ENCODE assay signal across 16 mouse cellular contexts in the genomic region with DNA sequence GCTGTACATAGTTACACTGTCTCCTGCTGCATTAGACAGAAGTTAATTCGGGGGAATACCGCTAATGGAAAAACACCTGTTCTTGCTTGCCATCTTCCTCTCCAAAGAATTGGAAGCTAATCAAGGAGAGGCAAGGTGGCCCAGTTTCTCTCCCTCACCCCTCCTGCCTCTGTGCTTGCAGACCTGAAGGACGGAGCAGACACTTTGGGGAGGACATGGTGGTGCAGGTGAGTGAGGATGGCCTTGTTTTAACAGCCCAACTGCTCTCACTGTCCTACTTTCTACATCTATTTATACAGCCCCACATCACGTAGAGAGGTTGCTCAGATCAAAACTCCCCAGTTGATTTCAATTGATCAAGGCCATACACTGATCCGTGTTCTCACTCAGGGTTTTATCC.
"Had no signal": no experiment of that assay in that cellular context is flagged by ENCODE, and none has a peak within 500 bp of the region (broad histone marks: within the 10 kb centered on the region; RNA-seq: fewer than 3 reads in every experiment).

No protein-coding gene starts in this region.

- ATAC-seq: inflammation-experienced regulatory T-cells, adult 6 months; intestine, embryonic 15.5 days; intestine, postnatal 0 days had no signal

- DNase-seq: gastrocnemius, adult 2 months; gastrocnemius, postnatal 10 days; gastrocnemius, postnatal 25 days; heart, adult 18-20 months; heart, postnatal 10 days; heart, postnatal 4 days; kidney, adult 18-20 months; kidney, adult 8-10 months; kidney, postnatal 10 days; kidney, postnatal 25 days; kidney, postnatal 4 days; liver; liver, embryonic 13.5 days had no signal
